Mouse (Mus musculus) lung, adult 2 months (tissue): ENCODE measurements around the gene Gmppa.

Source experiments
- CTCF ChIP-seq: fragments of 200-500 bp; IDR thresholded peaks from 2 replicates; pipeline ENCODE4 v1.5.1; 2011; ENCODE audit warnings: mild to moderate bottlenecking, low read length, control low read depth; ENCODE audit not compliant: insufficient read depth
- POLR2A ChIP-seq: fragments of 200-500 bp; IDR thresholded peaks from 2 replicates; pipeline ENCODE4 v1.6.1; 2011; ENCODE audit warnings: low read depth, mild to moderate bottlenecking, control low read depth, low read length, borderline replicate concordance; ENCODE audit errors: extremely low read depth

GRCm38 (mm10) chr1:75412196-75412595 lies 23.5 kb upstream of the Gmppa start:
- TF ChIP-seq CTCF (no peak), POLR2A (no peak)
